Mouse (Mus musculus): Measurements from ENCODE around the gene Ube2e1. TPM values are rescaled to one million over a fixed set of nuclear protein-coding genes. Genes with fewer than 3 reads are reported as not detected.
"Not testable (repeated sequence)": the region's sequence is repeated elsewhere in the genome, so short reads cannot be mapped to it uniquely, and the experiment has no call there.

The Ube2e1 gene
- polyA plus RNA-seq, 1 experiment from 2014 or later, result 197 TPM

GRCm38 (mm10) chr14:18274526-18274925 lies 57.1 kb downstream of the Ube2e1 start:
- no peak overlapping the region for H3K9ac ChIP-seq
- no peak overlapping the region for H3K4me2 ChIP-seq (replicated peaks)
- no peak overlapping the region for H3K27ac ChIP-seq
- ATAC-seq (ENCODE audit: low FRiP score, low read depth), result no peak
- H3K27me3 ChIP-seq (replicated peaks), result no peaks in the 10 kb centered on the region
- H3K9me3 ChIP-seq, result no peaks in the 10 kb centered on the region
- no peak overlapping the region for H3K4me3 ChIP-seq
- 84% methylated on average over 1 of the region's 1 CpGs for WGBS
- peaks cover 7% of the 10 kb centered on the region for H3K4me1 ChIP-seq
- peaks cover 25% of the 10 kb centered on the region for H3K36me3 ChIP-seq

- no peaks in the 10 kb centered on the region for H3K27me3 ChIP-seq (replicated peaks)
- peak overlapping the region; percentile 75 for H3K4me3 ChIP-seq
- 0 out of 2 replicates have a peak, but pooled peaks have one; percentile 5 for ATAC-seq (ENCODE audit: low FRiP score, low read depth)
- peak overlapping the region; percentile 67 for H3K9ac ChIP-seq
- WGBS, result 11% methylated on average over 7 of the region's 7 CpGs
- peak overlapping the region; percentile 65 for H3K4me2 ChIP-seq (replicated peaks)
- H3K4me1 ChIP-seq, result peaks cover 7% of the 10 kb centered on the region
- H3K36me3 ChIP-seq, result peaks cover 18% of the 10 kb centered on the region
- H3K9me3 ChIP-seq, result no peaks in the 10 kb centered on the region
- no peak overlapping the region for H3K27ac ChIP-seq
These were observed 60.0 kb downstream of the Ube2e1 start for GRCm38 (mm10) chr14:18271666-18272065.

GRCm38 (mm10) chr14:18270529-18271441 lies 60.9 kb downstream of the Ube2e1 start, which contains the start of the genes Nkiras1 and Rpl15:
Gene Nkiras1 (plus strand): TSS chr14:18271136.
Gene Rpl15 (minus strand): TSS chr14:18271391.
- under 1% methylated on average over 78 of the region's 78 CpGs for WGBS

GRCm38 (mm10) chr14:18269947-18270528 lies 61.6 kb downstream of the Ube2e1 start:
- peak; percentile 14 for ATAC-seq (ENCODE audit: low FRiP score, low read depth)
- H3K9me3 ChIP-seq; H3K27ac ChIP-seq; H3K4me1 ChIP-seq; H3K27me3 ChIP-seq (replicated peaks): not testable (repeated sequence)
- under 1% methylated on average over 24 of the region's 24 CpGs for WGBS
- Histone ChIP-seq H3K9ac (peak overlapping the region; percentile 91), H3K4me2 (replicated peaks) (peak overlapping the region; percentile 74), H3K36me3 (peaks cover 20% of the 10 kb centered on the region), H3K4me3 (peak overlapping the region; percentile 75)

More at GRCm38 (mm10) chr14:18270529-18271441, 60.9 kb downstream of the Ube2e1 start, which contains the start of the genes Nkiras1 and Rpl15:
- Histone ChIP-seq H3K4me2 (replicated peaks) (peak within 1 kb of the TSS; percentile 74), H3K36me3 (peaks cover 20% of the 10 kb centered on the region), H3K4me1 (peaks cover 7% of the 10 kb centered on the region), H3K9ac (peak within 1 kb of the TSS; percentile 91), H3K4me3 (peak within 1 kb of the TSS; percentile 75), H3K9me3 (no peaks in the 10 kb centered on the region), H3K27ac (peak within 1 kb of the TSS; percentile 57; the same call in 1 of the 2 replicates), H3K27me3 (replicated peaks) (no peaks in the 10 kb centered on the region)
- peak; percentile 99 for ATAC-seq (ENCODE audit: low FRiP score, low read depth)

GRCm38 (mm10) chr14:18263427-18263826 lies 68.2 kb downstream of the Ube2e1 start:
- Histone ChIP-seq H3K4me1 (no peaks in the 10 kb centered on the region), H3K4me2 (replicated peaks) (no peak overlapping the region), H3K9ac (no peak overlapping the region), H3K9me3 (no peaks in the 10 kb centered on the region), H3K27ac (no peak overlapping the region), H3K4me3 (no peak overlapping the region), H3K36me3 (peaks cover 26% of the 10 kb centered on the region), H3K27me3 (replicated peaks) (no peaks in the 10 kb centered on the region)
- no peak for ATAC-seq (ENCODE audit: low FRiP score, low read depth)
- WGBS, result 70% methylated on average over 4 of the region's 4 CpGs

GRCm38 (mm10) chr14:18261203-18261602 lies 70.5 kb downstream of the Ube2e1 start:
- no peak overlapping the region for H3K9ac ChIP-seq
- no peak overlapping the region for H3K27ac ChIP-seq
- no peaks in the 10 kb centered on the region for H3K9me3 ChIP-seq
- peaks cover 9% of the 10 kb centered on the region; the same call in 1 of the 2 replicates for H3K36me3 ChIP-seq
- H3K27me3 ChIP-seq (replicated peaks), result no peaks in the 10 kb centered on the region
- ATAC-seq (ENCODE audit: low FRiP score, low read depth), result no peak
- H3K4me3 ChIP-seq, result no peak overlapping the region
- H3K4me2 ChIP-seq (replicated peaks), result no peak overlapping the region
- no peaks in the 10 kb centered on the region for H3K4me1 ChIP-seq
- 84% methylated on average over 3 of the region's 3 CpGs for WGBS

GRCm38 (mm10) chr14:18242638-18243130 lies 89.0 kb downstream of the Ube2e1 start:
- WGBS, result 89% methylated on average over 21 of the region's 21 CpGs
- Histone ChIP-seq H3K4me2 (replicated peaks) (no peak overlapping the region), H3K9me3 (no peaks in the 10 kb centered on the region), H3K36me3 (no peaks in the 10 kb centered on the region), H3K4me3 (no peak overlapping the region), H3K4me1 (no peaks in the 10 kb centered on the region), H3K9ac (no peak overlapping the region), H3K27ac (no peak overlapping the region), H3K27me3 (replicated peaks) (no peaks in the 10 kb centered on the region)
- no peak for ATAC-seq (ENCODE audit: low FRiP score, low read depth)

- Histone ChIP-seq H3K27me3 (replicated peaks) (no peaks in the 10 kb centered on the region), H3K9ac (no peak overlapping the region), H3K36me3 (no peaks in the 10 kb centered on the region), H3K4me2 (replicated peaks) (no peak overlapping the region), H3K9me3 (no peaks in the 10 kb centered on the region), H3K4me1 (no peaks in the 10 kb centered on the region), H3K4me3 (no peak overlapping the region), H3K27ac (no peak overlapping the region)
- WGBS, result 92% methylated on average over 4 of the region's 4 CpGs
- no peak for ATAC-seq (ENCODE audit: low FRiP score, low read depth)
These were observed 89.9 kb downstream of the Ube2e1 start for GRCm38 (mm10) chr14:18241786-18242185.

GRCm38 (mm10) chr14:18240132-18240531 lies 91.5 kb downstream of the Ube2e1 start:
- no peak overlapping the region for H3K4me2 ChIP-seq (replicated peaks)
- H3K9ac ChIP-seq, result no peak overlapping the region
- no peaks in the 10 kb centered on the region for H3K4me1 ChIP-seq
- ATAC-seq (ENCODE audit: low FRiP score, low read depth), result no peak
- H3K27me3 ChIP-seq (replicated peaks), result no peaks in the 10 kb centered on the region
- H3K9me3 ChIP-seq, result no peaks in the 10 kb centered on the region
- H3K27ac ChIP-seq, result no peak overlapping the region
- no peak overlapping the region for H3K4me3 ChIP-seq
- WGBS, result 71% methylated on average over 7 of the region's 7 CpGs
- no peaks in the 10 kb centered on the region for H3K36me3 ChIP-seq

- peak; percentile 94 for ATAC-seq (ENCODE audit: low FRiP score, low read depth)
These were observed 92.6 kb downstream of the Ube2e1 start, which contains the start of gene Nr1d2 for GRCm38 (mm10) chr14:18238750-18239731. Gene Nr1d2 (minus strand): TSS chr14:18239127.

GRCm38 (mm10) chr14:18238131-18238749 lies 93.4 kb downstream of the Ube2e1 start:
- peak overlapping the region; percentile 63 for H3K9ac ChIP-seq
- H3K27me3 ChIP-seq (replicated peaks), result no peaks in the 10 kb centered on the region
- peak overlapping the region; percentile 79 for H3K4me3 ChIP-seq
- H3K9me3 ChIP-seq, result no peaks in the 10 kb centered on the region
- ATAC-seq (ENCODE audit: low FRiP score, low read depth), result peak; percentile 96
- peak overlapping the region; percentile 73 for H3K4me2 ChIP-seq (replicated peaks)
- WGBS, result under 1% methylated on average over 61 of the region's 71 CpGs
- H3K27ac ChIP-seq, result peak overlapping the region; percentile 39; the same call in 1 of the 2 replicates
- H3K36me3 ChIP-seq, result no peaks in the 10 kb centered on the region
- H3K4me1 ChIP-seq, result no peaks in the 10 kb centered on the region

More at GRCm38 (mm10) chr14:18238750-18239731, 92.6 kb downstream of the Ube2e1 start, which contains the start of gene Nr1d2:
- peak within 1 kb of the TSS; percentile 73 for H3K4me2 ChIP-seq (replicated peaks)
- no peaks in the 10 kb centered on the region for H3K9me3 ChIP-seq
- peak within 1 kb of the TSS; percentile 63 for H3K9ac ChIP-seq
- no peaks in the 10 kb centered on the region for H3K4me1 ChIP-seq
- no peaks in the 10 kb centered on the region for H3K27me3 ChIP-seq (replicated peaks)
- peak within 1 kb of the TSS; percentile 79 for H3K4me3 ChIP-seq
- under 1% methylated on average over 64 of the region's 66 CpGs for WGBS
- no peaks in the 10 kb centered on the region for H3K36me3 ChIP-seq
- H3K27ac ChIP-seq, result peak within 1 kb of the TSS; percentile 39; the same call in 1 of the 2 replicates

Data from neural tube, embryonic 12.5 days (tissue).